8 mouse cellular contexts compared by ENCODE assay signal in the genomic region with DNA sequence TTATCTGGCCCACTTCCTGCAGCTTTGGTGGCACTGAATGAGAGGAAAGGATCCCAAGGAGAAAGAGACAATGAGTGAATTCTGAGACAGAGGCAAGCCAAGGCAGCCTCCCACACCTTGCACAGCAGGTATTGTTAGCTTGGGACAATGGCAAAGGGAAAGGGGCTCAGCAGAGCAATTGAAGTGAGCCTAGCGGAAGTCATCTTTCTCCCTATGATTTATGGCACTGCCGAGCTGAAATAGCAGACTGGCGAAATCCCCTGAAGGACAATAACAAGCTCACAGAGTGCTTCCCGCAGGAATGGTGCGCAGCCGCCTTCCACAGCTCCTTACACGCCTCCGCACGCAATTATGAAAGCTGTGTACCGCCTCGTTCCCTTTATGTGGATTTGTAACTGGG.
DNase-seq lines count a peak whose midpoint lies in the region; ATAC-seq and TF ChIP-seq lines count a peak whose summit lies in the region.

No protein-coding gene starts in this region.

- TF ChIP-seq CTCF in ES-Bruce4 (IDR thresholded peaks at IDR 0.05; ENCODE audit: low read depth, low read length), result no peak
- no peak for TF ChIP-seq CTCF in gastrocnemius, adult 2 months (IDR thresholded peaks at IDR 0.05)

- no peak overlapping the region for H3K27ac ChIP-seq in ES-Bruce4 (ENCODE audit: insufficient read depth, low read length)
- peak overlapping the region; percentile 17; the same call in 1 of the 2 replicates for H3K27ac ChIP-seq in forebrain, embryonic 14.5 days (ENCODE audit: low read depth, low read length)
- no peak overlapping the region for H3K27ac ChIP-seq in limb, embryonic 13.5 days
- no peak overlapping the region for H3K27ac ChIP-seq in gastrocnemius, adult 2 months
- H3K27ac ChIP-seq in heart, embryonic 10.5 days, result no peak overlapping the region

- no peaks in the 10 kb centered on the region for H3K27me3 ChIP-seq in ES-Bruce4 (ENCODE audit: control insufficient read depth, insufficient read depth, low read length, poor library complexity, severe bottlenecking)
- H3K27me3 ChIP-seq in forebrain, embryonic 14.5 days (replicated peaks; ENCODE audit: control insufficient read depth, insufficient read depth, low read length), result no peaks in the 10 kb centered on the region
- H3K27me3 ChIP-seq in limb, embryonic 13.5 days, result no peaks in the 10 kb centered on the region
- H3K27me3 ChIP-seq in heart, embryonic 10.5 days (ENCODE audit: insufficient read depth, poor library complexity, severe bottlenecking), result no peaks in the 10 kb centered on the region

- H3K9ac ChIP-seq in ES-Bruce4 (ENCODE audit: low read depth, poor library complexity, severe bottlenecking), result no peak overlapping the region
- peak overlapping the region; percentile 35; the same call in 1 of the 2 replicates for H3K9ac ChIP-seq in forebrain, embryonic 14.5 days (ENCODE audit: low read length)
- no peak overlapping the region for H3K9ac ChIP-seq in limb, embryonic 13.5 days

- ATAC-seq in forebrain, embryonic 14.5 days, result no peak
- no peak for ATAC-seq in limb, embryonic 13.5 days (ENCODE audit: low FRiP score, low read depth)

- no peaks in the 10 kb centered on the region; the same call in 1 of the 2 replicates for H3K9me3 ChIP-seq in ES-Bruce4 (replicated peaks; ENCODE audit: control insufficient read depth, insufficient read depth, low read length, poor library complexity, severe bottlenecking)
- 0 out of 2 replicates have a peak, but pooled peaks cover 8% of the 10 kb centered on the region for H3K9me3 ChIP-seq in forebrain, embryonic 14.5 days (replicated peaks; ENCODE audit: control insufficient read depth, low read length)
- H3K9me3 ChIP-seq in limb, embryonic 13.5 days, result peaks cover 19% of the 10 kb centered on the region; the same call in 1 of the 2 replicates
- H3K9me3 ChIP-seq in heart, embryonic 10.5 days, result no peaks in the 10 kb centered on the region

- intact Hi-C loops in gastrocnemius, adult 2 months (cut with DNase I), result no loop called here

- TF ChIP-seq POLR2A in ES-Bruce4 (IDR thresholded peaks at IDR 0.05; ENCODE audit: insufficient read depth, low read length), result no peak

- no peaks in the 10 kb centered on the region for H3K4me1 ChIP-seq in ES-Bruce4 (ENCODE audit: control insufficient read depth, insufficient read depth, low read length)
- peaks cover 3% of the 10 kb centered on the region; the same call in 1 of the 2 replicates for H3K4me1 ChIP-seq in forebrain, embryonic 14.5 days (ENCODE audit: control insufficient read depth, insufficient read depth, low read length)
- peaks cover 6% of the 10 kb centered on the region for H3K4me1 ChIP-seq in limb, embryonic 13.5 days
- H3K4me1 ChIP-seq in heart, embryonic 10.5 days, result 0 out of 2 replicates have a peak, but pooled peaks cover 5% of the 10 kb centered on the region

- 0 out of 2 replicates have a peak, but pooled peaks have one; percentile 35 for TF ChIP-seq EP300 in ES-Bruce4 (IDR thresholded peaks at IDR 0.05; ENCODE audit: insufficient read depth, low read depth, low read length)

- 32% methylated on average over 11 of the region's 11 CpGs for WGBS in forebrain, embryonic 14.5 days
- 32% methylated on average over 11 of the region's 11 CpGs for WGBS in limb, embryonic 13.5 days
- WGBS in heart, embryonic 10.5 days, result 61% methylated on average over 11 of the region's 11 CpGs

- peak overlapping the region; percentile 10; the same call in 1 of the 2 replicates for H3K4me2 ChIP-seq in forebrain, embryonic 14.5 days (ENCODE audit: low read length)
- H3K4me2 ChIP-seq in limb, embryonic 13.5 days (replicated peaks), result peak overlapping the region; percentile 25; the same call in 1 of the 2 replicates

- H3K4me3 ChIP-seq in ES-Bruce4 (ENCODE audit: low read depth, low read length), result no peak overlapping the region
- H3K4me3 ChIP-seq in forebrain, embryonic 14.5 days (ENCODE audit: low read depth, low read length), result no peak overlapping the region
- no peak overlapping the region for H3K4me3 ChIP-seq in limb, embryonic 13.5 days
- H3K4me3 ChIP-seq in gastrocnemius, adult 2 months, result no peak overlapping the region
- H3K4me3 ChIP-seq in heart, embryonic 10.5 days, result no peak overlapping the region

- no peaks in the 10 kb centered on the region for H3K36me3 ChIP-seq in ES-Bruce4 (ENCODE audit: control insufficient read depth, insufficient read depth, low read length, poor library complexity, severe bottlenecking)
- no peaks in the 10 kb centered on the region for H3K36me3 ChIP-seq in forebrain, embryonic 14.5 days (ENCODE audit: control insufficient read depth, insufficient read depth, low read length)
- H3K36me3 ChIP-seq in limb, embryonic 13.5 days, result no peaks in the 10 kb centered on the region
- no peaks in the 10 kb centered on the region for H3K36me3 ChIP-seq in heart, embryonic 10.5 days

- peak; percentile 21 to 34 for DNase-seq in cerebellum, postnatal 25 days
- DNase-seq in cerebellum, adult 9-11 months, result no peak
- DNase-seq in forebrain, embryonic 14.5 days (ENCODE audit: low spot score), result peak; percentile 58
- no peak for DNase-seq in lung, postnatal 36 days
- no peak for DNase-seq in gastrocnemius, adult 2 months
- no peak for DNase-seq in heart, embryonic 10.5 days (ENCODE audit: low spot score)

Comparison
In these comparisons a context has a peak if more than half of its experiments do, and no peak if none do; other contexts are left out.
1. DNase-seq: peak in cerebellum, postnatal 25 days (2 of 2) and forebrain, embryonic 14.5 days (single experiment); none in cerebellum, adult 9-11 months (single experiment), lung, postnatal 36 days (single experiment), gastrocnemius, adult 2 months (single experiment) and heart, embryonic 10.5 days (single experiment).